16 mouse cellular contexts compared by ENCODE assay signal in genomic region chr9:98727276-98727860, GRCm38 (mm10).
DNase-seq lines count a peak whose midpoint lies in the region; ATAC-seq lines count a peak whose summit lies in the region.
"Had no signal": no experiment of that assay in that cellular context is flagged by ENCODE, and none has a peak within 500 bp of the region (broad histone marks: within the 10 kb centered on the region; RNA-seq: fewer than 3 reads in every experiment).

No protein-coding gene starts in this region.

- H3K9ac ChIP-seq in embryonic facial prominence, embryonic 13.5 days, result no peak overlapping the region
- no peak overlapping the region for H3K9ac ChIP-seq in lung, embryonic 15.5 days
- H3K9ac ChIP-seq: heart, embryonic 15.5 days; neural tube, embryonic 12.5 days had no signal

- H3K4me3 ChIP-seq in embryonic facial prominence, embryonic 13.5 days, result no peak overlapping the region
- no peak overlapping the region for H3K4me3 ChIP-seq in lung, embryonic 15.5 days
- H3K4me3 ChIP-seq: gastrocnemius, adult 2 months; heart, embryonic 15.5 days; neural tube, embryonic 12.5 days had no signal

- peaks cover 21% of the 10 kb centered on the region for H3K4me1 ChIP-seq in embryonic facial prominence, embryonic 13.5 days
- peaks cover 15% of the 10 kb centered on the region; the same call in 1 of the 2 replicates for H3K4me1 ChIP-seq in lung, embryonic 15.5 days
- H3K4me1 ChIP-seq: heart, embryonic 15.5 days had no signal

- 17% methylated on average over 5 of the region's 5 CpGs for WGBS in embryonic facial prominence, embryonic 13.5 days
- 32% methylated on average over 5 of the region's 5 CpGs for WGBS in lung, embryonic 15.5 days

- intact Hi-C loops in left cerebral cortex, postnatal 14 days (cut with DNase I), result no loop called here

- H3K27me3 ChIP-seq in embryonic facial prominence, embryonic 13.5 days, result no peaks in the 10 kb centered on the region
- no peaks in the 10 kb centered on the region for H3K27me3 ChIP-seq in lung, embryonic 15.5 days
- H3K27me3 ChIP-seq: heart, embryonic 15.5 days; neural tube, embryonic 12.5 days had no signal

- H3K36me3 ChIP-seq in embryonic facial prominence, embryonic 13.5 days, result no peaks in the 10 kb centered on the region
- H3K36me3 ChIP-seq in lung, embryonic 15.5 days, result no peaks in the 10 kb centered on the region
- H3K36me3 ChIP-seq: G1E; heart, embryonic 15.5 days; neural tube, embryonic 12.5 days had no signal

- H3K4me2 ChIP-seq in embryonic facial prominence, embryonic 13.5 days, result 0 out of 2 replicates have a peak overlapping the region, but pooled peaks have one; percentile 5
- H3K4me2 ChIP-seq in lung, embryonic 15.5 days, result peak overlapping the region; percentile 35
- H3K4me2 ChIP-seq: heart, embryonic 15.5 days; neural tube, embryonic 12.5 days had no signal

- peak; percentile 67 for DNase-seq in retina, postnatal 1 day
- DNase-seq in retina, embryonic 14.5 days (ENCODE audit: low spot score), result no peak
- peak; percentile 79 for DNase-seq in urinary bladder, postnatal 14 days (ENCODE audit: low spot score)
- DNase-seq in thymus, postnatal 36 days, result no peak
- no peak for DNase-seq in thymus, postnatal 25 days
- no peak for DNase-seq in left cerebral cortex, postnatal 14 days (ENCODE audit: low spot score in 2 of 2)
- DNase-seq: adrenal gland, postnatal 10 days; cerebellum, adult 9-11 months; gastrocnemius, adult 2 months; right cerebral cortex, postnatal 14 days had no signal

- H3K27ac ChIP-seq in embryonic facial prominence, embryonic 13.5 days, result 0 out of 2 replicates have a peak overlapping the region, but pooled peaks have one; percentile 49
- H3K27ac ChIP-seq in lung, embryonic 15.5 days, result peak overlapping the region; percentile 83
- H3K27ac ChIP-seq: gastrocnemius, adult 2 months; heart, embryonic 15.5 days; neural tube, embryonic 12.5 days had no signal

- H3K9me3 ChIP-seq in embryonic facial prominence, embryonic 13.5 days, result peaks cover 6% of the 10 kb centered on the region; the same call in 1 of the 2 replicates
- H3K9me3 ChIP-seq in lung, embryonic 15.5 days, result no peaks in the 10 kb centered on the region
- H3K9me3 ChIP-seq: heart, embryonic 15.5 days; neural tube, embryonic 12.5 days had no signal

- ATAC-seq in embryonic facial prominence, embryonic 13.5 days (ENCODE audit: insufficient number of reproducible peaks, insufficient read depth, low FRiP score, low TSS enrichment, low read depth), result no peak; the same call in 1 of the 2 replicates
- peak; percentile 86 for ATAC-seq in lung, embryonic 15.5 days (ENCODE audit: borderline replicate concordance, extremely low read depth, low FRiP score, low TSS enrichment)
- ATAC-seq: inflammation-experienced regulatory T-cells, adult 6 months had no signal

Comparison
In these comparisons a context has a peak if more than half of its experiments do, and no peak if none do; other contexts are left out.
1. DNase-seq: peak in retina, postnatal 1 day (single experiment) and urinary bladder, postnatal 14 days (single experiment); none in retina, embryonic 14.5 days (single experiment), thymus, postnatal 36 days (0 of 2), thymus, postnatal 25 days (single experiment) and left cerebral cortex, postnatal 14 days (0 of 2).